ENCODE assay signal across 13 mouse cellular contexts in genomic region chr12:70784240-70784705, GRCm38 (mm10). TPM values are rescaled to one million over a fixed set of nuclear protein-coding genes. Genes with fewer than 3 reads are reported as not detected.
A peak's percentile ranks its signal among the peaks of the same experiment; 100 is the strongest.
DNase-seq lines count a peak whose midpoint lies in the region; ATAC-seq and TF ChIP-seq lines count a peak whose summit lies in the region.
"Had no signal": no experiment of that assay in that cellular context is flagged by ENCODE, and none has a peak within 500 bp of the region (broad histone marks: within the 10 kb centered on the region; RNA-seq: fewer than 3 reads in every experiment).

No protein-coding gene starts in this region.

- no peak for DNase-seq in heart, postnatal 36 days
- no peak for DNase-seq in lung, postnatal 0 days (ENCODE audit: low spot score)
- no peak for DNase-seq in gastrocnemius, postnatal 25 days
- no peak for DNase-seq in thymus, postnatal 10 days (ENCODE audit: low spot score in 2 of 2)
- no peak for DNase-seq in layer of hippocampus, postnatal 25 days (ENCODE audit: extremely low spot score in 1 of 2, low spot score in 1 of 2)
- DNase-seq: adrenal gland, postnatal 25 days; cerebellum, adult 11-12 months; right cerebral cortex, postnatal 25 days had no signal

- 30% methylated on average over 6 of the region's 6 CpGs for WGBS in heart, embryonic 11.5 days (ENCODE audit: insufficient replicate concordance)
- 42% methylated on average over 6 of the region's 6 CpGs for WGBS in forebrain, embryonic 15.5 days
- WGBS in lung, postnatal 0 days = 42% methylated on average over 6 of the region's 6 CpGs

- no peak for TF ChIP-seq CTCF in ES-Bruce4 (IDR thresholded peaks at IDR 0.05; ENCODE audit: low read depth, low read length)
- no peak for TF ChIP-seq CTCF in lung, postnatal 0 days (IDR thresholded peaks at IDR 0.05)

- TF ChIP-seq POLR2A in ES-Bruce4 (IDR thresholded peaks at IDR 0.05; ENCODE audit: insufficient read depth, low read length) = no peak

- 0 out of 2 replicates have a peak overlapping the region, but pooled peaks have one; percentile 56 for H3K9ac ChIP-seq in heart, embryonic 11.5 days (ENCODE audit: low read depth, low read length)
- H3K9ac ChIP-seq in ES-Bruce4 (ENCODE audit: low read depth, poor library complexity, severe bottlenecking) = peak overlapping the region; percentile 24
- H3K9ac ChIP-seq in forebrain, embryonic 15.5 days (replicated peaks) = no peak overlapping the region
- H3K9ac ChIP-seq in lung, postnatal 0 days (replicated peaks; ENCODE audit: low read depth) = no peak overlapping the region
- H3K9ac ChIP-seq: liver, embryonic 12.5 days had no signal

- no peak for ATAC-seq in heart, embryonic 11.5 days (replicated peaks; ENCODE audit: insufficient number of reproducible peaks, low FRiP score, low TSS enrichment)
- peak; percentile 41; the same call in 1 of the 2 replicates for ATAC-seq in forebrain, embryonic 15.5 days (replicated peaks)
- peak; percentile 59 for ATAC-seq in lung, postnatal 0 days
- ATAC-seq: liver, embryonic 12.5 days had no signal

- no peaks in the 10 kb centered on the region for H3K36me3 ChIP-seq in heart, embryonic 11.5 days (ENCODE audit: control insufficient read depth, insufficient read depth, low read length)
- H3K36me3 ChIP-seq in ES-Bruce4 (ENCODE audit: control insufficient read depth, insufficient read depth, low read length, poor library complexity, severe bottlenecking) = no peaks in the 10 kb centered on the region
- no peaks in the 10 kb centered on the region for H3K36me3 ChIP-seq in forebrain, embryonic 15.5 days
- H3K36me3 ChIP-seq in lung, postnatal 0 days (ENCODE audit: insufficient read depth, low read length) = no peaks in the 10 kb centered on the region
- H3K36me3 ChIP-seq: liver, embryonic 12.5 days had no signal

- H3K4me2 ChIP-seq in heart, embryonic 11.5 days = peak overlapping the region; percentile 53
- H3K4me2 ChIP-seq in forebrain, embryonic 15.5 days (replicated peaks) = peak overlapping the region; percentile 28
- H3K4me2 ChIP-seq in lung, postnatal 0 days (replicated peaks; ENCODE audit: low read depth, low read length) = no peak overlapping the region

- no peak overlapping the region for H3K27ac ChIP-seq in heart, embryonic 11.5 days (ENCODE audit: low read depth, low read length)
- no peak overlapping the region for H3K27ac ChIP-seq in ES-Bruce4 (ENCODE audit: insufficient read depth, low read length)
- no peak overlapping the region for H3K27ac ChIP-seq in forebrain, embryonic 15.5 days (replicated peaks)
- H3K27ac ChIP-seq in lung, postnatal 0 days (ENCODE audit: low read length) = no peak overlapping the region
- H3K27ac ChIP-seq: liver, embryonic 12.5 days had no signal

- H3K4me3 ChIP-seq in heart, embryonic 11.5 days (ENCODE audit: low read depth, low read length) = no peak overlapping the region
- H3K4me3 ChIP-seq in ES-Bruce4 (ENCODE audit: low read depth, low read length) = peak overlapping the region; percentile 56; the same call in 1 of the 2 replicates
- no peak overlapping the region for H3K4me3 ChIP-seq in forebrain, embryonic 15.5 days
- H3K4me3 ChIP-seq in lung, postnatal 0 days (ENCODE audit: low read depth, low read length) = no peak overlapping the region
- H3K4me3 ChIP-seq: liver, embryonic 12.5 days; myocyte had no signal

- H3K9me3 ChIP-seq in heart, embryonic 11.5 days (replicated peaks; ENCODE audit: control insufficient read depth, low read length) = no peaks in the 10 kb centered on the region
- no peaks in the 10 kb centered on the region for H3K9me3 ChIP-seq in ES-Bruce4 (replicated peaks; ENCODE audit: control insufficient read depth, insufficient read depth, low read length, poor library complexity, severe bottlenecking)
- no peaks in the 10 kb centered on the region for H3K9me3 ChIP-seq in forebrain, embryonic 15.5 days
- H3K9me3 ChIP-seq in lung, postnatal 0 days (ENCODE audit: low read length) = no peaks in the 10 kb centered on the region
- H3K9me3 ChIP-seq: liver, embryonic 12.5 days had no signal

- intact Hi-C loops in heart, postnatal 36 days (cut with DNase I) = no loop called here

- H3K27me3 ChIP-seq in heart, embryonic 11.5 days (ENCODE audit: control insufficient read depth, insufficient read depth, low read length) = no peaks in the 10 kb centered on the region
- H3K27me3 ChIP-seq in ES-Bruce4 (ENCODE audit: control insufficient read depth, insufficient read depth, low read length, poor library complexity, severe bottlenecking) = no peaks in the 10 kb centered on the region
- H3K27me3 ChIP-seq in forebrain, embryonic 15.5 days = no peaks in the 10 kb centered on the region
- H3K27me3 ChIP-seq in lung, postnatal 0 days (replicated peaks; ENCODE audit: insufficient read depth, low read length) = no peaks in the 10 kb centered on the region

- peaks cover 10% of the 10 kb centered on the region for H3K4me1 ChIP-seq in heart, embryonic 11.5 days (ENCODE audit: control insufficient read depth, insufficient read depth, low read length)
- H3K4me1 ChIP-seq in ES-Bruce4 (ENCODE audit: control insufficient read depth, insufficient read depth, low read length) = peaks cover 2% of the 10 kb centered on the region
- peaks cover 11% of the 10 kb centered on the region for H3K4me1 ChIP-seq in forebrain, embryonic 15.5 days
- H3K4me1 ChIP-seq in lung, postnatal 0 days (ENCODE audit: insufficient read depth, low read depth, low read length) = 0 out of 2 replicates have a peak, but pooled peaks cover 3% of the 10 kb centered on the region
- H3K4me1 ChIP-seq: liver, embryonic 12.5 days had no signal

- TF ChIP-seq EP300 in ES-Bruce4 (IDR thresholded peaks at IDR 0.05; ENCODE audit: insufficient read depth, low read depth, low read length) = no peak
- no peak for TF ChIP-seq EP300 in lung, postnatal 0 days (IDR thresholded peaks at IDR 0.05)

RNA-seq across cellular contexts. Expression of gene Frmd6, which starts 41.0 kb away (rescaled TPM):
- polyA plus RNA-seq in heart, embryonic 11.5 days (2014; fragmentation: Nextera tagmentation; extraction: Ambion mirVana) = 18.7 and 23.6 TPM in 2 replicates
- total RNA-seq in heart, postnatal 36 days (2021) = 10 to 100 TPM; 33.4 to 39.1 TPM
- polyA plus RNA-seq in ES-Bruce4 (2011; ENCODE audit: insufficient read depth, insufficient read length, low read depth, missing spikeins) = 26.6 and 30.5 TPM in 2 replicates
- 11.8 and 11.9 TPM in 2 replicates for polyA plus RNA-seq in forebrain, embryonic 15.5 days (2015; fragmentation: Nextera tagmentation; extraction: Ambion mirVana)
- 25.5 and 27.9 TPM in 2 replicates for polyA plus RNA-seq in lung, postnatal 0 days (2015; fragmentation: Nextera tagmentation; extraction: Ambion mirVana)
- total RNA-seq in gastrocnemius, postnatal 25 days (2021) = 10 to 100 TPM; 13.6 to 16.1 TPM
- total RNA-seq in layer of hippocampus, postnatal 25 days (2021) = 10 to 100 TPM; 15.4 to 16.8 TPM

Comparison
In these comparisons a context has a peak if more than half of its experiments do, and no peak if none do; other contexts are left out.
1. H3K9ac ChIP-seq: peak in heart, embryonic 11.5 days (single experiment) and ES-Bruce4 (single experiment); none in forebrain, embryonic 15.5 days (single experiment) and lung, postnatal 0 days (single experiment).